Mouse (Mus musculus): ENCODE data around the gene Prkar2b. TPM values are rescaled to one million over a fixed set of nuclear protein-coding genes. Genes with fewer than 3 reads are reported as not detected.
A peak's percentile ranks its signal among the peaks of the same experiment; 100 is the strongest.

Gene Prkar2b
- polyA plus RNA-seq, 1 experiment from 2014 or later = 12.7 TPM

DNA sequence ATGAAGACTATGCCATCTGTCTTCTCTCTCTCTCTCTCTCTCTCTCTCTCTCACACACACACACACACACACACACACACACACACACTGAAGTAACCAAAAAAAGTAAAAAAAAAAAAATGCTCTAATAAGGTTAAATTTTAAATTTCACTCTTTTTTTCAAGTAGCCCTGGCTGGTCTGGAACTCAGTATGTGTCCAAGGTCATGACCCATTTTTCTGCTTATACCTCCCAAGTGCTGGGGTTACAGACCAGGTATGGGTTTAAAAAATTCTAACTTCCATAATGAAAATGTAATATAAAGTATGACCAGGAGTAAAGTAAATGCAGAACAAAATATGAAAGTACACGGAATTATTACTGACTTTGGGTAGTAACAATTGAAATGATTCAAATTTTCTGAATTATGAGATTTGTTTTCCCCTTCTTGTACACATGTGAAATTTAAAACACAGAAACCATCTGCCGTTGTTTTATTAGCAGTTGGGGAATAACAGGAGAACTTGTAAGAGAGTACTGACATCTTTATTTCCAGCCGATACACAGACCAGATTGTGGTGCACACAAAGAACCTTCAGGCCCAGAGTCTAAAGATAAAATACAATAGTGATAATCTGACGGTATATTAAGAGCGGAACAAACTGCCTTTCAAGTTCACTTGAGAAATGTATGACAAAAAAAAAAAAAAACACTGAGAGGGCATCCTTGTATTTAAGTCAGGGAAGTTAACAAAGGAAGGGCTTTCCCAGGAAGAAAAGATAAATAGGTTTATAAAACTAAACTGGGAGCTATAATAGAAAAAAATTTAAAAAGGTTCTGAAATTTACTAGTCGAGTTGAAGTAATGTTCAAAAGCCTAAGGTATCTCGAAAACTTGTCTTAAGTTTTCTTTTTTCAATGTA lies 112.7 kb downstream of the Prkar2b start:
- ATAC-seq = no peak
- Histone ChIP-seq H3K36me3 (ENCODE audit: control insufficient read depth, insufficient read depth, low read length) (peaks cover under 1% of the 10 kb centered on the region; the same call in 1 of the 2 replicates), H3K27me3 (replicated peaks; ENCODE audit: control insufficient read depth, insufficient read depth, low read length) (no peaks in the 10 kb centered on the region), H3K27ac (ENCODE audit: low read length) (peak overlapping the region; percentile 99; the same call in 1 of the 2 replicates), H3K9ac (ENCODE audit: low read depth, low read length) (peak overlapping the region; percentile 96), H3K9me3 (ENCODE audit: control insufficient read depth, low read length) (no peaks in the 10 kb centered on the region), H3K4me1 (ENCODE audit: control insufficient read depth, insufficient read depth, low read length) (no peaks in the 10 kb centered on the region; the same call in 1 of the 2 replicates), H3K4me2 (ENCODE audit: low read depth, low read length) (peak overlapping the region; percentile 70), H3K4me3 (ENCODE audit: low read length) (peak overlapping the region; percentile 84)
- 24% methylated on average over 7 of the region's 7 CpGs for WGBS

DNA sequence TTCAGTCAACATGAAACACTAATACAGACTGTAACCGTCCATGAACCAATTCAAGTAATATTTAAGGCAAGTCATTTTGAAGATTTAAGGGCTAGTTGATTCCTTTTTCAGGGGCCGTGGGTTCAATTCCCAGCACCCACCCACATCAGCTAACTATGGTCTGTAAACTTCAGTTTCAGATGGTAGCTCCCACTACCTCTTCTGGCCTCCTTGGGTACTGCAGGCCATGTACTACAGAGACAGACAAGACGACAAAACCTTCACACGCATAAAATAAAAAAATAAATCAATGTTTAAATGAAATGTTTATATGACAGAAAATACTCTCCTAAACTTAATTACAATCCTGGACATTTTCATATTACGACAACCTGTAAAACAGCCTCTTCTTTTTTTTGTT lies 113.6 kb downstream of the Prkar2b start:
- H3K36me3 ChIP-seq (ENCODE audit: control insufficient read depth, insufficient read depth, low read length) = peaks cover 8% of the 10 kb centered on the region; the same call in 1 of the 2 replicates
- H3K4me1 ChIP-seq (ENCODE audit: control insufficient read depth, insufficient read depth, low read length) = no peaks in the 10 kb centered on the region; the same call in 1 of the 2 replicates
- no peak for ATAC-seq
- H3K9ac ChIP-seq (ENCODE audit: low read depth, low read length) = no peak overlapping the region
- H3K27me3 ChIP-seq (replicated peaks; ENCODE audit: control insufficient read depth, insufficient read depth, low read length) = no peaks in the 10 kb centered on the region
- no peaks in the 10 kb centered on the region for H3K9me3 ChIP-seq (ENCODE audit: control insufficient read depth, low read length)
- H3K4me2 ChIP-seq (ENCODE audit: low read depth, low read length) = no peak overlapping the region
- no peak overlapping the region for H3K27ac ChIP-seq (ENCODE audit: low read length)
- WGBS = 89% methylated on average over 5 of the region's 5 CpGs
- H3K4me3 ChIP-seq (ENCODE audit: low read length) = no peak overlapping the region

DNA sequence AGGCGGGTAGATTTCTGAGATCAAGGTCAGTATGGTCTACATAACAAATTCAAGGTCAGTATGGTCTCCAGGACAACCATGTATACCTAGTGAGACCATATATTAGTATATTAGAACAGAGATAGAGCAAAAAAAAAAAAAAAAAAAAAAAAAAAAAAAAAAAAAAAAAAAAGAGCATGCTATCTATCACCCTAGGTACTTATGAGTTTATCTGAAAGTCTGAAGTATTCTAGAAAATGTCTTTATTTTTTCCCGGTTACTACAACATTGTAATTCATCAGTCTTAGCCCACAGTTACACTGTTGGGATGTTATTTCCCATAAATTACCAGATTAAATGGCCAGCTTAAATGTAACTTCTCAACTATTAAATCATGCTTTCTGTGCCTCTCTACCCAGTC lies 116.7 kb downstream of the Prkar2b start:
- Histone ChIP-seq H3K27me3 (replicated peaks; ENCODE audit: control insufficient read depth, insufficient read depth, low read length) (no peaks in the 10 kb centered on the region), H3K36me3 (ENCODE audit: control insufficient read depth, insufficient read depth, low read length) (peaks cover 10% of the 10 kb centered on the region), H3K4me2 (ENCODE audit: low read depth, low read length) (no peak overlapping the region), H3K9me3 (ENCODE audit: control insufficient read depth, low read length) (no peaks in the 10 kb centered on the region), H3K4me3 (ENCODE audit: low read length) (no peak overlapping the region), H3K27ac (ENCODE audit: low read length) (no peak overlapping the region), H3K9ac (ENCODE audit: low read depth, low read length) (no peak overlapping the region), H3K4me1 (ENCODE audit: control insufficient read depth, insufficient read depth, low read length) (no peaks in the 10 kb centered on the region; the same call in 1 of the 2 replicates)
- WGBS = 85% methylated on average over 2 of the region's 2 CpGs
- ATAC-seq = no peak

DNA sequence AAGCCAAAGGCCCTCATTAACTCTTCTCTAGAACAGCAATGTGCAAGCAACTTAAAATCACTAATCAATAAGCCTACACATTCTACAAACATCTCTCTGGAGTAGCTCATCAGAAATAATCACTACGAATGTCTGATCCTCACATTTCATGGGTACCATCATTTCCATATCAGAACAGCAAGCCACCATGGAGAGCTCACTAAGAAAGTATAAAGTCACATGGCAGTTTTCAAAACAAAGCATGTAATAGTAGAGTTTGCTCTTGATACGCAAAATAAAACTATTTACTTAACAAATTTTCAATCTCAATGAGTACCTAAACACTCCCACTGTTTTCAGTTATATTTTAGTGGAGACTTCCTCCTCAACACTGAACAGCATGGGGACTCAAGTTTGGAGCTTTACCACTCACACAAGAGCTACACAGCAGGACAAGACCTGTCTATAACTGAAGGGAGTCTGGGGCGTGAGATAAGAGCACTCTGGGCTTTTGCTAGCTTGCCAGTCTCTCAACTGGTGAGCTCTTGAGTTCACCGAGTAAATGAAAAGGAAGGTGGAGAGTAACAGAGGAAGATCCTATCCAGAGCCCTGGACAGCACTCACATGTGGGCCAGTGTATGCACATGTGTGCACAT lies 118.0 kb downstream of the Prkar2b start:
- Histone ChIP-seq H3K36me3 (ENCODE audit: control insufficient read depth, insufficient read depth, low read length) (peaks cover 15% of the 10 kb centered on the region), H3K9me3 (ENCODE audit: control insufficient read depth, low read length) (no peaks in the 10 kb centered on the region), H3K27ac (ENCODE audit: low read length) (no peak overlapping the region), H3K4me3 (ENCODE audit: low read length) (no peak overlapping the region), H3K4me1 (ENCODE audit: control insufficient read depth, insufficient read depth, low read length) (no peaks in the 10 kb centered on the region; the same call in 1 of the 2 replicates), H3K9ac (ENCODE audit: low read depth, low read length) (no peak overlapping the region), H3K4me2 (ENCODE audit: low read depth, low read length) (no peak overlapping the region), H3K27me3 (replicated peaks; ENCODE audit: control insufficient read depth, insufficient read depth, low read length) (no peaks in the 10 kb centered on the region)
- ATAC-seq = no peak
- WGBS = 93% methylated on average over 4 of the region's 4 CpGs

DNA sequence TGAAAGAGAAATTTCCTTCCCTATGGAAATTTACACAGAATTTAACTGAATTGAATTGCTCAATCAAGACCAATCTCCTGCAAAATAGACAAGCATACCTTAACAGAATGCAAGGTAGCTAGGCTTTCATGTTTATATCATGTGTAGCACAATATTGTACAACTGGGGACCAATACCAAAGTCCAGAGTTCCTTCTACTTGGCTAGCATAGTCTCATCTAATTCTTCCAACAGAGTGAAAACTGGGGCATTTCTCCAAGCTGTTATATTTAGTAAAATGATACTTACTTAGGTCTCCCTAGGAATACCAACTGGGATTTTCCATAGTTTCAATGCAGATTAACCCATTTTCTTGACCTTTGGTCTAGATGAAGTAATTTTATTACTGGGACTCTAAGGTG lies 122.1 kb downstream of the Prkar2b start:
- no peaks in the 10 kb centered on the region; the same call in 1 of the 2 replicates for H3K4me1 ChIP-seq (ENCODE audit: control insufficient read depth, insufficient read depth, low read length)
- H3K36me3 ChIP-seq (ENCODE audit: control insufficient read depth, insufficient read depth, low read length) = peaks cover 21% of the 10 kb centered on the region
- no peak overlapping the region for H3K4me2 ChIP-seq (ENCODE audit: low read depth, low read length)
- H3K9ac ChIP-seq (ENCODE audit: low read depth, low read length) = no peak overlapping the region
- no peak overlapping the region for H3K4me3 ChIP-seq (ENCODE audit: low read length)
- no peak for ATAC-seq
- no peaks in the 10 kb centered on the region for H3K9me3 ChIP-seq (ENCODE audit: control insufficient read depth, low read length)
- H3K27me3 ChIP-seq (replicated peaks; ENCODE audit: control insufficient read depth, insufficient read depth, low read length) = no peaks in the 10 kb centered on the region
- H3K27ac ChIP-seq (ENCODE audit: low read length) = no peak overlapping the region

DNA sequence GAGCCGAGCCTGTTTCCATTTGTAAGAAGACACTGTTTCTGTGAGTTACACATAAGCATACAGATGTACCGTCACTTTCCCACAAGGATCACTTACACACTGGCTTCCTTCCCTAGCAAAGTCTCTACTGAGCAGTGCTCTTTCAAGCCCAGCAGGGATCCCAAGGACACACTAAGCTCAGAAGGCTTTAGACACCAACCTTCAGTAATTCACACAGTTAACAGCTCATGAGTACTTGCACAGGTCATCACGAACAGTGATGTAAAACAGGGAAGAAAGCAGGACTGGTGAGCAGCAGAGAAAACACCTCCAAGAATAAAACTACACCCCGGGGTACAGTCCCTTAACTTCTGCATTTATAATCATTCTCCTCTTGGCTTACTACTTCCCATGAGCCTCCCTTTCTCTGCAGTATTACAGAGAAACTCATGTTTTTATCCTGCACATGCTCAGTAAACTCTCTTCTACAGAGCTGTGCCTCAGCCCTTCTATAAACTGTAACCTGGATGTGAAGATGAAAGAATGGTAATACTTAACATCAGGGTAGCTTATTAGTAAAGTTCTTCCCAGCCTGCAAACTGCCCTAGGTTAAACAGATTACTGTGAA lies 122.6 kb downstream of the Prkar2b start:
- Histone ChIP-seq H3K27ac (ENCODE audit: low read length) (no peak overlapping the region), H3K4me1 (ENCODE audit: control insufficient read depth, insufficient read depth, low read length) (no peaks in the 10 kb centered on the region), H3K27me3 (replicated peaks; ENCODE audit: control insufficient read depth, insufficient read depth, low read length) (no peaks in the 10 kb centered on the region), H3K4me2 (ENCODE audit: low read depth, low read length) (no peak overlapping the region), H3K9me3 (ENCODE audit: control insufficient read depth, low read length) (no peaks in the 10 kb centered on the region), H3K36me3 (ENCODE audit: control insufficient read depth, insufficient read depth, low read length) (peaks cover 21% of the 10 kb centered on the region), H3K4me3 (ENCODE audit: low read length) (no peak overlapping the region), H3K9ac (ENCODE audit: low read depth, low read length) (no peak overlapping the region)
- no peak for ATAC-seq
- 92% methylated on average over 4 of the region's 4 CpGs for WGBS

DNA sequence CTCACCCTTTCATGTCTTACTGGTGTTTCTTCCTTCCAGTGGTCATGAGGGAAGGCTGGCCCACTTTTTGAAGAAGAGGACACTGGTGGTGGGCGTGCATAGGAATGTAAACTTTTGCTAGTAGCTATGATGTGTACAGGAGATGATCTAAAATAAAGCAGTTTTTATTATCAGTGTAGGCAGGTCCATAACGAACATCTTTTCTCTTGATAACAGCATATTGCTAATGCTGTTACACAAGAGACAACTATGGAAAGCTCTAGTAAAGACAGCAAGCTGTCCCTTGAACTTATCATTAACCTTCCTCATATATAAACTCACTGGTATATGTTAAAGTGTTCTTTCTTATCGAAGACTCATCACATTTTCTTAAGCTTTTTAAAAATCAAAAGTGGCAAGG lies 123.5 kb downstream of the Prkar2b start:
- H3K4me3 ChIP-seq (ENCODE audit: low read length) = no peak overlapping the region
- ATAC-seq = no peak
- H3K27ac ChIP-seq (ENCODE audit: low read length) = no peak overlapping the region
- no peaks in the 10 kb centered on the region for H3K4me1 ChIP-seq (ENCODE audit: control insufficient read depth, insufficient read depth, low read length)
- H3K9ac ChIP-seq (ENCODE audit: low read depth, low read length) = no peak overlapping the region
- H3K27me3 ChIP-seq (replicated peaks; ENCODE audit: control insufficient read depth, insufficient read depth, low read length) = no peaks in the 10 kb centered on the region
- WGBS = 85% methylated on average over 3 of the region's 3 CpGs
- H3K36me3 ChIP-seq (ENCODE audit: control insufficient read depth, insufficient read depth, low read length) = peaks cover 14% of the 10 kb centered on the region
- H3K4me2 ChIP-seq (ENCODE audit: low read depth, low read length) = no peak overlapping the region
- no peaks in the 10 kb centered on the region for H3K9me3 ChIP-seq (ENCODE audit: control insufficient read depth, low read length)

DNA sequence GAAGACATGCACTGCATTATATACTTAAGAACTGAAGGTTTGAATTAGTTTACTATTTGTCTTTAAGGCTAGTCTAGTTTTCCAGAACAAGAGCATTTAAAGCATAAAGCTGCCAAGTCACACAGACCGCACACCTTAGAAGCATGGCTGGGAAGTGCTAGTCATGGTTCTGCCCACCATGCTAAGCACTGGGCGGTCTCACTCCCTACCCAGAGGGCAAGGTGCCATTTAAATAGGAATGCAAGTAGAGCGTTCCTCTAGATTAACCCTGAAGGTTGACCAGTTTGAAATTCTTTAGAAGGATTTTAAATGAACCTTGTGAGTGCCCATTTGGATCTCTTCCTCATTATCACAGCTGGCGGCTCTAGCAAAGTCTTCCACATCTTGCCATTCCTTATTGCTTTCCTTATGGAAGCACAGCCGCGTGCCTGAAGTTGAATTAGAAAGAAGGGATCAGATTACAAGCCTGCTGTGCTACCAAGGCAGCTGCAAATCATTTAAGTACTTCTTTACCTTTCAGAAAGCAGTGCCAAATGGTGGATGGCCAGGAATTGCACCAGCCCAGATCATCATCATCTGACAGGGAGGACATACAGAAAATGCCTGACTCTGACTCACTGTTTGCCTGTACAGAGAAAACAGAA lies 124.3 kb downstream of the Prkar2b start:
- Histone ChIP-seq H3K36me3 (ENCODE audit: control insufficient read depth, insufficient read depth, low read length) (peaks cover 14% of the 10 kb centered on the region), H3K27me3 (replicated peaks; ENCODE audit: control insufficient read depth, insufficient read depth, low read length) (no peaks in the 10 kb centered on the region), H3K4me3 (ENCODE audit: low read length) (no peak overlapping the region), H3K4me2 (ENCODE audit: low read depth, low read length) (no peak overlapping the region), H3K9ac (ENCODE audit: low read depth, low read length) (no peak overlapping the region), H3K27ac (ENCODE audit: low read length) (no peak overlapping the region), H3K4me1 (ENCODE audit: control insufficient read depth, insufficient read depth, low read length) (no peaks in the 10 kb centered on the region), H3K9me3 (ENCODE audit: control insufficient read depth, low read length) (no peaks in the 10 kb centered on the region)
- WGBS = 55% methylated on average over 6 of the region's 6 CpGs
- ATAC-seq = no peak

DNA sequence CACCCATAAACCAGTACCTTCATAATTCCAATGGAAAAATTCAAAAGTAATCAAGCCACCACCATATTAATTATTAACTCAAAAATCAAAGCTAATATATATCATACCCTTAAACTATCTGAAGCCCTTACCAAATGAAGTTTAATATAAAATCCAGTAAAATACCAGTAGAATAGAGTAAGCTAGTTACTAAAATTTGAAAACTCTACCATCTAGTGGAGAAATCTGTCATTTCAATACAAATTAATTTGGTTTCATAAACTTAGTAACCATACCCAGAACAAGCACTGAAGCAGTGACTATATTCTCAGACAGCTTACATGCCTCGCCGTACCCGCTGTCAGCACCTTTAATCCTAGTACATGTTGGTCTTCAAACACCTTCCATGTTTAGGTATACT lies 129.3 kb downstream of the Prkar2b start:
- 93% methylated on average over 3 of the region's 3 CpGs for WGBS
- H3K36me3 ChIP-seq (ENCODE audit: control insufficient read depth, insufficient read depth, low read length) = peaks cover 6% of the 10 kb centered on the region; the same call in 1 of the 2 replicates

More for the DNA sequence above, 129.3 kb downstream of the Prkar2b start:
- Histone ChIP-seq H3K27ac (ENCODE audit: low read length) (no peak overlapping the region), H3K4me3 (ENCODE audit: low read length) (no peak overlapping the region), H3K4me2 (ENCODE audit: low read depth, low read length) (no peak overlapping the region), H3K27me3 (replicated peaks; ENCODE audit: control insufficient read depth, insufficient read depth, low read length) (no peaks in the 10 kb centered on the region), H3K4me1 (ENCODE audit: control insufficient read depth, insufficient read depth, low read length) (no peaks in the 10 kb centered on the region), H3K9ac (ENCODE audit: low read depth, low read length) (no peak overlapping the region), H3K9me3 (ENCODE audit: control insufficient read depth, low read length) (no peaks in the 10 kb centered on the region)
- ATAC-seq = no peak

Data from intestine, embryonic 16.5 days (tissue).